Mouse (Mus musculus) kidney, adult 2 months (tissue): Measurements from ENCODE around the gene Raver1.

ENCODE experiments used
- CTCF ChIP-seq: fragments of 200-500 bp; conservative IDR thresholded peaks from 2 replicates; pipeline ENCODE4 v1.5.1; 2011; ENCODE audit warnings: low read depth, mild to moderate bottlenecking, control low read depth, low read length, moderate library complexity, mixed read lengths; ENCODE audit not compliant: insufficient read depth, insufficient read length
- POLR2A ChIP-seq: fragments of 200-500 bp; IDR thresholded peaks from one replicate; pipeline ENCODE4 v1.6.1; 2011; ENCODE audit warnings: low read depth, low read length, control low read depth

GRCm38 (mm10) chr9:21126259-21126627 lies 34.4 kb upstream of the Raver1 start:
- no peak for TF ChIP-seq CTCF
- TF ChIP-seq POLR2A = no peak
